Mouse (Mus musculus) limb, embryonic 14.5 days (tissue): ENCODE measurements around the gene Arl1. TPM values are rescaled to one million over a fixed set of nuclear protein-coding genes. Genes with fewer than 3 reads are reported as not detected.

ENCODE experiments used
- ATAC-seq: fragments of 200-750 bp; cut with Nextera tagmentation; 2 replicates; pipeline ENCODE4 v1.8.0; 2017; ENCODE audit warnings: low read depth, moderate number of reproducible peaks, moderate TSS enrichment; ENCODE audit not compliant: low FRiP score
- DNase-seq: peaks from one replicate; pipeline ENCODE4 v3.0.0-alpha.2; 2015; ENCODE audit warnings: low spot score
- H3K27ac ChIP-seq: fragments of 300-500 bp; sonication (generic); replicated peaks from 2 replicates; pipeline ENCODE4 v1.5.1; 2014; ENCODE audit warnings: low read depth, mild to moderate bottlenecking, low read length, moderate library complexity, mixed read lengths
- H3K27me3 ChIP-seq: fragments of 300-500 bp; sonication (generic); 2 replicates; pipeline ENCODE4 v1.6.1; 2014; ENCODE audit warnings: low read length, mixed read lengths; ENCODE audit not compliant: control insufficient read depth, insufficient read depth
- H3K36me3 ChIP-seq: fragments of 300-500 bp; sonication (generic); 2 replicates; pipeline ENCODE4 v1.6.1; 2014; ENCODE audit warnings: mild to moderate bottlenecking, low read length, moderate library complexity, mixed read lengths; ENCODE audit not compliant: control insufficient read depth, insufficient read depth
- H3K4me1 ChIP-seq: fragments of 300-500 bp; sonication (generic); 2 replicates; pipeline ENCODE4 v1.6.1; 2014; ENCODE audit warnings: antibody characterized with exemption, low read length, mixed read lengths; ENCODE audit not compliant: control insufficient read depth, insufficient read depth
- H3K4me2 ChIP-seq: fragments of 300-500 bp; sonication (generic); replicated peaks from 2 replicates; pipeline ENCODE4 v1.6.1; 2014; ENCODE audit warnings: low read depth, mild to moderate bottlenecking, low read length, moderate library complexity; ENCODE audit not compliant: severe bottlenecking
- H3K4me3 ChIP-seq: fragments of 300-500 bp; sonication (generic); replicated peaks from 2 replicates; pipeline ENCODE4 v1.5.1; 2014; ENCODE audit warnings: low read length
- H3K9ac ChIP-seq: fragments of 300-500 bp; sonication (generic); 2 replicates; pipeline ENCODE4 v1.6.1; 2014; ENCODE audit warnings: mild to moderate bottlenecking, low read depth, low read length, moderate library complexity; ENCODE audit not compliant: severe bottlenecking
- H3K9me3 ChIP-seq: fragments of 300-500 bp; sonication (generic); 2 replicates; pipeline ENCODE4 v1.6.1; 2016; ENCODE audit warnings: low read length; ENCODE audit not compliant: control insufficient read depth
- POLR2A ChIP-seq: fragments of 200-500 bp; IDR thresholded peaks from 2 replicates; pipeline ENCODE4 v1.8.0; 2012; ENCODE audit warnings: inconsistent platforms, mild to moderate bottlenecking, moderate library complexity, borderline replicate concordance; ENCODE audit not compliant: insufficient read depth, insufficient read length; ENCODE audit errors: extremely low read depth
- WGBS: fragments of 180-500 bp; shearing (Covaris S2); extraction: QIAGEN DNeasy Blood & Tissue Kit; methylation state at CpG from one replicate; pipeline ENCODE4 v1.1.7; 2014; 5-methylcytosine and 5-hydroxymethylcytosine counted together
- polyA plus RNA-seq, 2 experiments: library from polyadenylated mRNA; depleted of rRNA in 1 of 2; stranded (reverse) in 1 of 2; unstranded in 1 of 2; fragments of >200 nt; fragmentation: Nextera tagmentation in 1 of 2; extraction: Ambion mirVana in 1 of 2; gene quantifications; 2 replicates each; pipeline versions ENCODE4 v1.2.1 to v1.2.3; 2012 to 2014

Arl1 gene
- polyA plus RNA-seq, 2 experiments: 112 to 225 TPM

DNA sequence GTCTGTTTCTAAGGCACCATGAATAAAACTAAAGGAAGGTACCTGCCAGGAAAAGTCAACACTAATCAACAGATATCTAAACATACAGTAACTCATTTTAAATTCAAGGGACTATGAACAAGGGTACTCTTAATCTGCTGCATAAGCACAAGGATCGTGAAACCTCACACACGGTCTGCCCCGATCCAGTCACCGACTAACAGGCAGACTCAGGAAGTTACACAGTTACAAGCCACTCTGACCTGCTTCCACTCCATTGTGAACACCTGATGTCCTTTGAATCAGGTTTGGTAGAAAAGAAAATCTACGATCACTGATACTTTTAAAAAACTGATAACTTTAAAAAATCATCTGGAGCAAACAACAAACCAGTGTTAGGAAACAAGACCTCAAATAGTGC is 53.3 kb downstream of the Arl1 start:
- H3K27ac ChIP-seq: no peak overlapping the region
- H3K9me3 ChIP-seq: no peaks in the 10 kb centered on the region
- 93% methylated on average over 5 of the region's 5 CpGs for WGBS
- no peak for TF ChIP-seq POLR2A
- H3K27me3 ChIP-seq: no peaks in the 10 kb centered on the region
- peaks cover 47% of the 10 kb centered on the region for H3K36me3 ChIP-seq
- ATAC-seq (no peak), DNase-seq (no peak)
- H3K4me1 ChIP-seq: no peaks in the 10 kb centered on the region
- no peak overlapping the region for H3K4me3 ChIP-seq
- no peak overlapping the region for H3K4me2 ChIP-seq
- no peak overlapping the region for H3K9ac ChIP-seq

DNA sequence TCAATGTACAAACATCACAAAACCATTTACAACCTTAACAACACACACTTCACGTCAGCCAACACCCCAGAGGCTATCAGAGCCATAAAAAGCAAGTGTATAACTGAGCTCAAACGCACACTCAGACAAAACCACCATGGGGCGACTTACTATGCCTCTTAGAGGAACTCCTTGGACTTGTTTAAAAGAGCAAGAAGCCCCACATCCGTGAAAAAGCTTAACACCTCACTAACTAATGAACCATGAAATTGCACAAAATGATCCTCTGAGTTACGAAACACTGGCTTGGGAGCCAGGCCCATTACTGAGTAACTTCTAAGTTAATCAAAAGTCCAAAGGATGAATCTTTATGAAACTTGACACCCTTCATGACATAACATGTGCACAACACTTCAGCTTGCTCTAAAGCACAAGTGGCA is 53.9 kb downstream of the Arl1 start:
- no peaks in the 10 kb centered on the region for H3K9me3 ChIP-seq
- no peak overlapping the region for H3K4me3 ChIP-seq
- H3K9ac ChIP-seq: no peak overlapping the region
- no peak overlapping the region for H3K27ac ChIP-seq
- H3K27me3 ChIP-seq: no peaks in the 10 kb centered on the region
- 57% methylated on average over 5 of the region's 5 CpGs for WGBS
- no peak for TF ChIP-seq POLR2A
- no peaks in the 10 kb centered on the region for H3K4me1 ChIP-seq
- no peak for DNase-seq
- peaks cover 49% of the 10 kb centered on the region for H3K36me3 ChIP-seq
- no peak overlapping the region for H3K4me2 ChIP-seq
- ATAC-seq: no peak

DNA sequence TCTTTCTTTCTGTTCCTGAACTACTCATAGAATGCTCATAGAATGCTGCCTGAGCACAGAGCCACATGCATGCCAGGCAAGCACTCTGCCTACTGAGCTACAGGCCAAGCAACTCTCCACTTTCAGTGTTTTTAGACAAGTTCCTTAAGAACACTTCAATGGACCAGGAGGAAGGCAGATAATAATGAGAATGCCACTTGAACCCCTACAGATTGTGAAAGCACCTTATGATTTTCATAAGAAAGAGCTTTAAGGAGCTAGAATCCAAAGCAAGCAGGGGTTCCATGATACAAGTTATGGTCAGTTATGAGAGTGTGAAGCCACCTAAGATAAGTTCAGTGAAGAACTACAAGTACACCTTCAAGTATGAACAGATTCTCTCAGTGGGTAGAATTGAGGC is 63.0 kb downstream of the Arl1 start:
- peaks cover 54% of the 10 kb centered on the region for H3K36me3 ChIP-seq

More for the DNA sequence above, 63.0 kb downstream of the Arl1 start:
- no peak for TF ChIP-seq POLR2A
- H3K27me3 ChIP-seq: no peaks in the 10 kb centered on the region
- no peak overlapping the region for H3K4me2 ChIP-seq
- H3K9me3 ChIP-seq: no peaks in the 10 kb centered on the region
- ATAC-seq (no peak), DNase-seq (no peak)
- no peaks in the 10 kb centered on the region for H3K4me1 ChIP-seq
- H3K27ac ChIP-seq: no peak overlapping the region
- H3K4me3 ChIP-seq: no peak overlapping the region
- no peak overlapping the region for H3K9ac ChIP-seq

Other genes with a start within 250 kb of the Arl1 start
- 10.3 and 12.5 TPM in 2 replicates for gene Chpt1, start 226.8 kb upstream of the Arl1 start, polyA plus RNA-seq (2012; rRNA removed)
- 34.3 and 35.9 TPM in 2 replicates for gene Chpt1, start 226.8 kb upstream of the Arl1 start, polyA plus RNA-seq (2014; fragmentation: Nextera tagmentation; extraction: Ambion mirVana)
- gene Mybpc1, start 125.7 kb upstream of the Arl1 start, polyA plus RNA-seq (2012; rRNA removed): 45.6 and 73.6 TPM in 2 replicates
- gene Mybpc1, start 125.7 kb upstream of the Arl1 start, polyA plus RNA-seq (2014; fragmentation: Nextera tagmentation; extraction: Ambion mirVana): 49.9 and 59.2 TPM in 2 replicates
- 0.04 and 0.11 TPM in 2 replicates for gene Spic, start 45.8 kb upstream of the Arl1 start, polyA plus RNA-seq (2012; rRNA removed)
- 0.11 TPM in 2 replicates for gene Spic, start 45.8 kb upstream of the Arl1 start, polyA plus RNA-seq (2014; fragmentation: Nextera tagmentation; extraction: Ambion mirVana)
- gene Utp20, start 95.9 kb downstream of the Arl1 start, polyA plus RNA-seq (2012; rRNA removed): 13.0 and 19.3 TPM in 2 replicates
- 21.1 and 26.3 TPM in 2 replicates for gene Utp20, start 95.9 kb downstream of the Arl1 start, polyA plus RNA-seq (2014; fragmentation: Nextera tagmentation; extraction: Ambion mirVana)
- gene Slc5a8, start 155.1 kb downstream of the Arl1 start, polyA plus RNA-seq (2012; rRNA removed): 0.03 TPM in 2 replicates
- 0.11 and 0.15 TPM in 2 replicates for gene Slc5a8, start 155.1 kb downstream of the Arl1 start, polyA plus RNA-seq (2014; fragmentation: Nextera tagmentation; extraction: Ambion mirVana)